Mouse (Mus musculus) liver, adult 2 months (tissue): ENCODE data around the gene Usp8.

ENCODE experiments used
- CTCF ChIP-seq: fragments of 200-500 bp; IDR thresholded peaks from 2 replicates; pipeline ENCODE4 v1.5.1; 2011; ENCODE audit warnings: low read depth, low read length, control low read depth
- POLR2A ChIP-seq: fragments of 200-500 bp; IDR thresholded peaks from 2 replicates; pipeline ENCODE4 v1.6.1; 2011; ENCODE audit warnings: low read length, control low read depth; ENCODE audit not compliant: insufficient read depth; ENCODE audit errors: extremely low read depth

DNA sequence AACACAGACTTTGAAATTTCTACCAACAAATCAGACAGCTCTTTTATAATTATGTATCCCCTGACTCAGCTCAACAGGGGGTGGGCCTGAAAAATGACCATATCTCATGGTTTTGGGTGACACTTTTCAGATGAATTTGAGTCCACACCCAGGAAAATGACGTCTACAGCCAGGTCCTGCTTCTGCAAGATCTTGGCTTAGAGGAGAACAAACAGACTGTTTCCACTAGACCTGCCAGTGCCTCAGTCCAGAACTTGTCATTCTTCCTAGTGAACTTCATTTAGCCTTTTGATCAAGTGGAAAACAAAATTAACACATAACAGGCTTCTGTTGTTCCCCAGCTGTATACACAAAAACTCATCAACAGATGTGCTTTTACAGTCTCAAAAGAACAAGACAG is 69.3 kb downstream of the Usp8 start:
- TF ChIP-seq POLR2A = no peak
- TF ChIP-seq CTCF = no peak
